Mouse (Mus musculus): ENCODE results near the gene Krt78. TPM values are rescaled to one million over a fixed set of nuclear protein-coding genes. Genes with fewer than 3 reads are reported as not detected.

The Krt78 gene
- polyA plus RNA-seq, 2 experiments from 2014 or later, result not detected

Other genes starting within 250 kb of the Krt78 start
- gene Krt5, start 241.4 kb downstream of the Krt78 start, polyA plus RNA-seq (2017; shearing (Covaris generic)), result not detected
- not detected for gene Krt71, start 211.2 kb downstream of the Krt78 start, polyA plus RNA-seq (2017; shearing (Covaris generic))
- not detected for gene Krt72, start 167.8 kb downstream of the Krt78 start, polyA plus RNA-seq (2017; shearing (Covaris generic))
- gene Krt73, start 151.9 kb downstream of the Krt78 start, polyA plus RNA-seq (2017; shearing (Covaris generic)), result not detected
- gene Krt2, start 136.1 kb downstream of the Krt78 start, polyA plus RNA-seq (2017; shearing (Covaris generic)), result not detected
- gene Krt1, start 103.5 kb downstream of the Krt78 start, polyA plus RNA-seq (2017; shearing (Covaris generic)), result not detected
- gene Krt77, start 84.6 kb downstream of the Krt78 start, polyA plus RNA-seq (2017; shearing (Covaris generic)), result not detected
- not detected for gene Krt76, start 61.4 kb downstream of the Krt78 start, polyA plus RNA-seq (2017; shearing (Covaris generic))
- gene Krt4, start 29.6 kb downstream of the Krt78 start, polyA plus RNA-seq (2017; shearing (Covaris generic)), result not detected
- not detected for gene Krt79, start 14.0 kb downstream of the Krt78 start, polyA plus RNA-seq (2017; shearing (Covaris generic))
- gene Krt8, start 50.2 kb upstream of the Krt78 start, polyA plus RNA-seq (2017; shearing (Covaris generic)), result not detected
- not detected for gene Krt18, start 73.9 kb upstream of the Krt78 start, polyA plus RNA-seq (2017; shearing (Covaris generic))
- 100 to 1,000 TPM in 1 of 2 experiments, 10 to 100 TPM in 1; 87.7 to 132 TPM for gene Eif4b, start 119.5 kb upstream of the Krt78 start, polyA plus RNA-seq (2017; shearing (Covaris generic))
- gene Tns2, start 146.1 kb upstream of the Krt78 start, polyA plus RNA-seq (2017; shearing (Covaris generic)), result 1 to 10 TPM; 1.5 to 2.9 TPM
- 10 to 100 TPM; 19.5 to 42.0 TPM for gene Spryd3, start 181.9 kb upstream of the Krt78 start, polyA plus RNA-seq (2017; shearing (Covaris generic))
- under 1 TPM in 1 of 2 experiments, not detected in 1; 0.81 TPM for gene Igfbp6, start 190.1 kb upstream of the Krt78 start, polyA plus RNA-seq (2017; shearing (Covaris generic))
- gene Soat2, start 196.2 kb upstream of the Krt78 start, polyA plus RNA-seq (2017; shearing (Covaris generic)), result 1 to 10 TPM; 1.2 to 1.5 TPM
- gene Zfp740, start 249.0 kb upstream of the Krt78 start, polyA plus RNA-seq (2017; shearing (Covaris generic)), result 10 to 100 TPM; 21.5 to 23.1 TPM